Mouse (Mus musculus) lung, postnatal 0 days (tissue): ENCODE results near the gene Il21.

Experiments used
- CTCF ChIP-seq: IDR thresholded peaks from 2 replicates; pipeline ENCODE4 v1.5.1; 2016; ENCODE audit warnings: antibody characterized with exemption, mild to moderate bottlenecking
- EP300 ChIP-seq: IDR thresholded peaks from 2 replicates; pipeline ENCODE4 v1.6.1; 2016; ENCODE audit warnings: antibody characterized with exemption, mild to moderate bottlenecking, control low read depth

DNA sequence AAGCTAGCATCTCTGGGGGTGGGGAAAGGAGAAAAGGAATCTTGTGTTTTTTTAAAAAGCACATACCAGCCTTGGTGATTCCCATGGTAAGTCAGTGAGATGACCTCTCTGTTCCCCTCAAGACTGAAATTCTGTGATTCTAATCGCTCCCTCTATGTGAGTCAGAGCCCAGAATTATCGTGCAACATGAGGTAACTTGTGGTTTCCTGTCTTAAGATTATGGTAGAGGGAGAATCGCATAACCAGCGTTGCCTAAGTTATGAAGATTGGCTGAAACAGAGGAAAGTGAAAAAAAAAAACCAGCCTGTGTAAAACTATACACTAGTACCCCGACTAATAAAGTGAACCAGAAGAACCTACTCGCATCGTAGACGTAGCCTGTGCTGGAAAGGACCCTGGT lies 59.2 kb downstream of the Il21 start:
- no peak for TF ChIP-seq CTCF
- TF ChIP-seq EP300 = no peak
